Mouse (Mus musculus): ENCODE measurements around the gene CN725425.

DNA sequence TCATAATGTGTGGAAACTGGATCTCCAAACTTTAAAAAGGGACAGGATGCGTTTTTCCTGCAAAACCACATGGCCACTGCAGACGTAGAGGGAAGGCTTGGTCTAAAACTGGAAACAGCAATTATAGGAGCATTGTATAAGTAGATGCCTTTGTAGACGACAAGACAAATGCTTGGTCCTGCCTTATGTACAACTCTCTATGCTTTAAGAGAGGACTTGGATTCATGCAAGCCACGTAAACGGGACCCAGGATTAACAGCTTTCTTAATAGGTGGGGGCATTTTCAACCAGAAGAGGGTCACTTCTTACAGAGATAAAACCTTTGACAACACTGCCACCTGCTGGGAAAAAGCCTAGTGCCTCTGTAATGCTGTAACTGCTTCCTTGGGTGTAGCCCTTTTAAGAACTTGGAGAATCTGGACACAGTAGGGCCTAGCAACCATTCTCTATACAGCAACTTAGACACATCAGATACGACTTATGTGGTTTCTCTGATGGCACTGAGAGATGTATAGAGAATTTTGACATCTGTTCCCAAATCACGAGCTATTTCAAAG is 105.1 kb downstream of the CN725425 start:
- no peak for TF ChIP-seq CTCF (conservative IDR thresholded peaks at IDR 0.05 in 1 of 2, IDR thresholded peaks at IDR 0.05 in 1 of 2; ENCODE audit: low read depth in 2 of 2, low read length in 2 of 2)
- TF ChIP-seq RCOR1 (conservative IDR thresholded peaks at IDR 0.05; ENCODE audit: low read depth, low read length) = no peak
- TF ChIP-seq POLR2A (IDR thresholded peaks at IDR 0.05; ENCODE audit: low read depth, low read length) = no peak
- TF ChIP-seq E2F4 (IDR thresholded peaks at IDR 0.05; ENCODE audit: insufficient replicate concordance, low read depth, low read length) = no peak
- no peak for TF ChIP-seq EP300 (IDR thresholded peaks at IDR 0.05; ENCODE audit: low read length)
- no peak for TF ChIP-seq ETS1 (conservative IDR thresholded peaks at IDR 0.05; ENCODE audit: low read depth, low read length)
- TF ChIP-seq IRF4 (IDR thresholded peaks at IDR 0.05; ENCODE audit: low read depth, low read length) = no peak
- no peak for TF ChIP-seq NELFE (IDR thresholded peaks at IDR 0.05; ENCODE audit: low read depth, low read length)
